Mouse (Mus musculus) mouse embryonic stem cell (cell line): ENCODE measurements around the gene Mier2.

ENCODE experiments used
- in situ Hi-C, 2 experiments: fragments of 300-500 bp; cut with MboI; formaldehyde crosslinking; loops; 1 replicate in 1 of 2; 3 replicates in 1 of 2; pipeline ENCODE4 v1.14.3; 2019 to 2020; ENCODE audit warnings: low sequenced_read_pairs in 2 of 2, low pct_unique_long_range_greater_than_20kb in 1 of 2, mixed read lengths in 1 of 2; ENCODE audit not compliant: unreplicated experiment in 1 of 2

The Mier2 gene

DNA sequence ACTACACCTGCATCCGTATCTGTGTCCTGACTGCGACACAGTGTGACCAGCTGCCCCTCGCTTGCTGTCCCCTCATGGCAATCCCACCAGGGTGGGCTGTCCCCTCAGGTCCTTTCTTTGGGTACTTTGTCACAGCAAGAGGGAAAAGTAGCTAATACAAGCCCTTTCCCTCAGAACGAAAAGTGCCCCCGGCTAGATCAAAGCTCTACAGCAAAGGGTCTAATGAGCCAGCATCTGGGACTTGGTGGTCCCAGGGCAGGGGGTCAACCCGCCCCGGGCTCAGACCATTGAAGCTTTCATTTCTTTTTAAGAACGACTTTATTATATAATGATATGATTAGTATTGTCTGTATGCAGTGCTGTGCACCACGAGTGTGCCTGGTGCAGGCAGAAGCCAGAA, 23.3 kb upstream of the Mier2 start:
- in situ Hi-C loops: no loop called here

DNA sequence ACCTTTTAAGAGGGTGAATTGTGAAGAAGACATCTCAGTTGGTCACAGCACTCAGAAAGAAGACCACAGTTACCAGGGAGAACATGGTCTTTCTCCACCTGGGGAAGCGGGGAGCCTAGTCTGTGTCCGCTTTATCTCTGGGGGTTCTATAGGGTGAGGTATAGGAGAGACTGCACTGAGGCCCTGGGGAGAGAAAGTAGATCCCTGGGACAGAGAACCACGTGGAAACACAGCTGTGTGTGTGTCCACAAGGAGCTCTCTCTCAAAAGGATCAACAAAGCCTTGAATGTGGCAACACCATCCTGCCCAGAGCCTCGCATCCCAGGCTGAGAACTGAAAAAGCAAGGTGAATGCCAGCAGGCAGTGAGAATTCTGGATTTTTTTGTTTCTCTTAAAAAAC, 22.4 kb upstream of the Mier2 start:
- in situ Hi-C loops: no loop called here

DNA sequence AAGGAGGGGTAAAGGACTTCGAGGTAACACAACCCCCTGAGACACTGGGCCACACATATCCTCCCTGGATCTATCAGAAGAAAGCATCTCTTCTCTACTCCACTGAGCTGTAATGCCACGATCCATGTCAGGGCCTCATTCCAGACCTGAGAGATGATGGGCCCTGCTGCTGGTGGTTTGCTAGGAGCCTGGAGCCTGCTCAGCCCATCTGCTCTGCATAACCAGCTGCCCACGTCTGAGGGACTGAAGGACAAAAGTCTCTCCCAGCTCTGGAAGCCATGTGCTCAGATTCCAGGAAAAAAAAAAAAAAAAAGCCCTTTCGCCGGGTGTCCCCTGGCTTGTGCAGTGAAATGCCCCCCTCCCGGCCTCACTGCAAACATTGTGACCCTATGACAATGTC, 20.8 kb upstream of the Mier2 start:
- in situ Hi-C loops: no loop called here

DNA sequence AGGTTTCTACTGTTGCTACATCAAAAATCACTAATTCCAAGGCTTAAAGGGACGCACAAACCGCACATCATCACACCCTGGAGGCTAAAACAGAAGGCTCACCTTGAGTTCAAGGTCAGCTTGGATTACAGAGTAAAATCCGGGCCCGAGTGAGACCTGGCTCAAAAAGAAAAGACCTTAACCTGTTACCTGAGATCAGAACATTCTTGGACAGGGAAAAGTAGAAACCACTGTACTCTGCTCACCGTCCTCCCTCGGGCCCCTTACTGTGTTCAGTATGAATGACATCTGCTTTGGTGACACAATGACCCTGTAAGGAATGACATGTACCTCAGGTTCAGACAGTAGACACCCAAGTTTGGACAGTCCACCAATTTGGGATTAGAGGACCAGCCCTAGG, 19.8 kb upstream of the Mier2 start:
- in situ Hi-C loops: no loop called here

DNA sequence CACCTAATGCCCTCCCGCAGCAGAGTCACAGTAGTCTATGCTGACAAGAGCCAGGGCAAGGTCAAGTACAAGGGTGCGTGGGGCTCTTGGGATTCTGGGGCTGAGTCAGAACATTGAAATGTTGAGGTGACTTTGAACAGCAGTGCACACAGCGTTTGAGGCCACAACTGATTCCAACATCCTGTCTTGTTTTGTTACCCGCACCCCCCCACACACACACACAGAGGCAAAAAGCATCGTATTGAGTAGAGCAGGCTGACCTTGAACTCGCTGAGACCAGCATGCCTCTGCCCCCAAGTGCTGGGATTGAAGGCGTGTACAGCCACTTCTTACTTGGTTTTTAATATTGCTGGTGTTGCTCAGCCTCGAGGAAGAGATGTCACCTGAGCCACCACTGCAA, 19.4 kb upstream of the Mier2 start:
- in situ Hi-C loops: no loop called here

DNA sequence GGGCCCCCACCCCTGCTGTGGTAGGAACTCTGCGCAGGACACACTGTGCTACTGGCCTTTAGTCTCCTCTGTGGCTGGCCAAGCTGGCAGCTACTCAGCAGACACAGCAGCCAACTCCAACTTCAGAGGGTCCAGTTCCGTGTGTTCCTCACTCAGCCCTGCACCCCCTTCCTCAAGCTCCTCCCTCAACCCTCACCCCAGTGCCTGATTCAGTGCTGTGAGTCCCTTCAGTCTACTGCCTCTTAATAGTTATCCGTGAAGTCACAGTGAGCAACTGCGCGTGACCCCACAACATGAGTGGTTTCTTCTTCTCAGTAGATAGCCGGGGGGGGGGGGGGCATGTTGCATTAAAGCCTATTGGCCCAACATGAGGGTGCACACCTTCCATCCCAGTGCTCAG, 18.6 kb upstream of the Mier2 start:
- in situ Hi-C loops: no loop called here

DNA sequence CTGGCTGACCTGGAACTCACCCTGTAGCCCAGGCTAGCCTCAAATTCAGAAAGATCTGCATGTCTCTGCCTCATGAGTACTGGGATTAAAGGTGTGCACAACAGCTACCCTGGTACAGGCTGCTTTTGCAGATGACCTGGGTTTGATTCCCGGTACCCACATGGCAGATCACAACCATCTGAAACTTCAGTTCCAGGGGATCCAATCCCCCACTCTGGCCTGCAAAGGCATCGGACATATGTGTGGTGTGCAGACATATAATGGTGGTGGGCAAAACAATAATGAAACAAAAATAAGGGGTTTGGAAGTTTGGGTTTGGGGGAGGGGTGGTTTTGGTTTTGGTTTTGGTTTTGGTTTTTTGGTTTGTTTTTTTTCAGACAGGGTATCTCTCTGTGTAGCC, 16.3 kb upstream of the Mier2 start:
- in situ Hi-C loops: no loop called here

DNA sequence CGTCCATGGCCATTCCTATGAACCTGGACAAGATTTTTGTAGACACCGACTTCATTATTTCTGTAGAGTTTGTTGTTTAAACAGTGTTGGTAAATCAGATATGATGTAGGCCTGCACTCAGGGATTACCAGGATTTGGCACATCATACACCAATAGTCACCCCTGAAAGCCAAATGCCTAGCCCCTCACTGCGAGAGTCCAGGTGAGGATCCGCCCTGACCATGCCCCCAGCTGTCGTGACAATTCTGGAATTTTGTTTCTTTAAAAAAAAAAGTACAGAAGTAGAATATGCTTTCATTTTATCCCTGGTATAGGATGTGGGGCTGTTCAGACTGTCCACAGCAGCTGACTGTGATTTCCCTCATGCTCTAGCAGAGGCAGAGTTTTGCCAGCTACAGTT, 14.9 kb upstream of the Mier2 start:
- in situ Hi-C loops: no loop called here

DNA sequence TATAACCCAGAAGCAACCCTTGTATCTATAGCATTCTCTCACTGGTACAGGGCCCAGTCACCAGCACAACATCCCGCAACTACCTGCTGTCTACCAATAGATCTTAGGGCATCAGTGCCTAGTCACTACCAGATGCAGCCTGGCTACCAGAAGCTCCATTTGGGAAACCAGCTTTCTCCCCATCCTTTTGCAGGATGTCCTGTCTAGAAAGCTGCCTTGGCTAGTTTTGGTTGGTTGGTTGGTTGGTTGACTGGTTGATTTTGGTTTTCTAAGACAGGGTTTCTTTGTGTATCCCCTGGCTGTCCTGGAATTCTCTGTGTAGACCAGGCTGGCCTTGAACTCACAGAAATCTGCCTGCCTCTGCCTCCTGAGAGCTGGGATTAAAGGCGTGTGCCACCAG, 4.7 kb upstream of the Mier2 start:
- in situ Hi-C loops: no loop called here

DNA sequence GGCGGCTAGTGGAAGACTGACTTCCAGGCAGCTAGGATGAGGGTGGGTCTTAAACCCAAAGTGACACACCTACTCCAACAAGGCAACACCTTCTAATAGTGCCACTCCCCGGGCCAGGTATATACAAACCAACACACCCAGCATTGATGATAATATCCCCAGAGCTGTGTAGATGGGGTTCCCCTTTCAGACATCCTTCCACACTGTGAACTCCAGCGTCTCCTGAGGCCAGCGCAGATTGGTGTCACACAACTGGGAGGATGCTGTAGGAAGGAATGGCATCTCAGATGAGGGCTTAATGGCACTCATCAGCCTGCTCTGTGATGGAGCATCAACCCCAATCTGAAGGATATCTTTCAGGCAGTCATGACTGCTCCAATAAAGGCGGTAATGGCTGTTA, 2.5 kb upstream of the Mier2 start:
- in situ Hi-C loops: no loop called here

DNA sequence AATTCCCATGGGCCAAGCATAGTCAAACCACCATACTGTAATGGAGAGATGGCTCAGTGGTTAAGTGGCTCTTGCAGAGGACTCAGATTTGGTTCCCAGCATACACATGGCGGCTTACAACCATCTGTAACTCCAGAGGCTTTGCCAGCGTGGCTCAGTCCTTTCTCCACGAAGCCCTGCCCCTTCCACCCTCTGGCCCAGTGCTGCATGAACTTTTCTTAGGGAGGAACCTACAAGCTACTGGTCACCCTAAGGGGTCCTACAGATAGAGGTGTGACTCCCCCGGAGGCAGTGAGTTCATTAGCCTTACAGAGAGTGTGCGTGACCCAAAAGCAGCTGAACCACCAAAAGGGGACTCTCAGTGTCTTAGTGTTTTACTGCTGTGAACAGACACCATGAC, 2.0 kb upstream of the Mier2 start:
- in situ Hi-C loops: no loop called here

DNA sequence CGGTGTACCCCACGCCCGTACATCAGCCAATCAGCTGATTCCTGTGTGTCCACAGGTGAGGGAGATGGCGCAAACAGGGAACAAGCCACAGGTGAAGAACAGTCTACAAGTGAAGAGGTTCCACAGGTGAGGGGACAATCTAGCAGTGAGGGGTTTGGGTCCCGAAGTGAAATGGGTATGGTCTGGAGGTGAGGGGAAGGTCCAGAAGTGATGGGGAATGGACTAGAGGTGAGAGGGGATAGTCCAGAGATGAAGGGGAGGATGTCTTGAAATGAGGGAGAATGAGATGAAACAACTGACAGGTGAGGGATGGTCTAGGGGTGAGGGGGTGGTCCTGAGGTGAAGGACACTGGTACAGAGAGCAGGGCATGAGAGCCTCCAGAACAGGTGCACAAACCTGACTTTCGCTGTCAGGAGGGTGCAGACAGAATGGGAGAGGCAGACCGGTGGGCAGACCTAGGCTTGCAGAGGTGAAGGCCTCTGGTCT, 282 bp upstream of the Mier2 start:
- in situ Hi-C loops: no loop called here

DNA sequence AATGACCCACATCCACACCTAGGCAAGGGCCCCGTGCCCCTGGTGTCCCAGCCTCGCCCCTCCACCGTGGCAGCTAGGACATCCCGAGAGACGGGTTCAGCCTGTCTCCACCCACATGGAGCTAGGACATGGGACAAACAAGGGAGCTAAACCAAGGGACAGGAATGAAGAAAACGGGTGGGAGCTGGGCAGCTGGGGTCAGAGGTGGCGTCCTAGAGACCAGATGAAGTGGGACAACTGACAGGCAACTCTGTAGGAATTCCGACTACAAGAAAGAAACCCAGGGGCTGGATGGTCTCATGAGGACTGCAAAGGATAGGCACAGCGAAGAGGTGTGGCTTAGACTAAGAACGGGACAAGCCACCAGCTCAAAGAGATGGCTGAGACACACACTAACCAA, 1.3 kb downstream of the Mier2 start:
- in situ Hi-C loops: no loop called here

DNA sequence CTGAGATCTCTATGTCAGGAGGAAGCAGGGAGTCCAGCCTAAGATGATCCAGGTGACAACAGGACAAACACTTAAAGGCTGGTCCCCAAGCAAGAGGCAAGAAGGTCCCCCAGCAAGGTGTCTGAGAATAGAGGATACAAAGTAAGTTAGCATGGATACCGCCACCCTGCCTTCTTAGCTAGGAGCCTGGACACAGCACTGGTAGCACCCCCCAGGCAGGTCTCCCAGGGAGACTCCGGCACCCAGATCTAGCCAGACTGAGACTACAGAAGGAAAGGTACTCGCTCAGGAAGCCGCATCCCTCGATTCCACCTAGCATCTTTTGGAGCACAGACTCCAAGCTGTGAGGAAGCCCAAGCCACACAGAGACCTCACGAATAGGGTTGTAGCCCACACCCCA, 1.8 kb downstream of the Mier2 start:
- in situ Hi-C loops: no loop called here

DNA sequence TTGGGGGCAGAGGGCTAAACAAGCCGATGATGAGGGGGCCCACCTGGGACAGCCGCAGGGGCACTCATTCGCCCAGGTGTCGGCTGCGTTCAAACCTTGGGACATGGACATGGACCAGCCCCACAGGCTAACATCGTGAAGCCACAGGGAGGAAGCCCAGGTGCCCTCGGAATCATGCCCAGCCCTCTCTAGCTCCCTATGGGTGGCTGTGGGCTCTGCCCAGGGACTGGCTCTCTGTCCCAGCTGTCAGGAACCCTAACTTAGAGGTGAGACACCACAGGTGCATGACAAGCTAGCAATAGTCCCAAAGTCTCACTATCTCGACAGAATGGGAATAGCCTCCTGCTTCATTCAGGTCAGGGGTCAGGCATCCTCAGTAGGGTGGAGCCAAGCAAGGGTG, 2.5 kb downstream of the Mier2 start:
- in situ Hi-C loops: no loop called here

DNA sequence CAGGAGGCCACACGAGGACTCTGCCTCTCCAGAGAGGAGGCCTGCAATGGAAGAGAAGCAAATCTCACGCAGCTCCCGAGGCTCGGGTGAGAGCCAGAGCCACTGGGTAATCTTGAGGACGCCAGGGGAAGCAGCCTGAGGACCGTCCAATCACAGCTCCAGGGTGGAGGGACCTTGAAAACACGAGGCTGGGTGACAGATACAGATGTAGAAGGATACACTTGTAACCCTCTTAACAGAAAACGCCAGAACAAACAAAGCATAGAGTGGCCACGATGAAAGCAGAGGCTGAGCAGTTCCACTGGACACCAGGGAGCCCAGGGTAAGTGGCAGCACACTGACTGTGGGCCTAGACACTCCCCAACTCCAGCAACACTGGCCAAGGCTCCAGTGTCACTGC, 4.6 kb downstream of the Mier2 start:
- in situ Hi-C loops: no loop called here

DNA sequence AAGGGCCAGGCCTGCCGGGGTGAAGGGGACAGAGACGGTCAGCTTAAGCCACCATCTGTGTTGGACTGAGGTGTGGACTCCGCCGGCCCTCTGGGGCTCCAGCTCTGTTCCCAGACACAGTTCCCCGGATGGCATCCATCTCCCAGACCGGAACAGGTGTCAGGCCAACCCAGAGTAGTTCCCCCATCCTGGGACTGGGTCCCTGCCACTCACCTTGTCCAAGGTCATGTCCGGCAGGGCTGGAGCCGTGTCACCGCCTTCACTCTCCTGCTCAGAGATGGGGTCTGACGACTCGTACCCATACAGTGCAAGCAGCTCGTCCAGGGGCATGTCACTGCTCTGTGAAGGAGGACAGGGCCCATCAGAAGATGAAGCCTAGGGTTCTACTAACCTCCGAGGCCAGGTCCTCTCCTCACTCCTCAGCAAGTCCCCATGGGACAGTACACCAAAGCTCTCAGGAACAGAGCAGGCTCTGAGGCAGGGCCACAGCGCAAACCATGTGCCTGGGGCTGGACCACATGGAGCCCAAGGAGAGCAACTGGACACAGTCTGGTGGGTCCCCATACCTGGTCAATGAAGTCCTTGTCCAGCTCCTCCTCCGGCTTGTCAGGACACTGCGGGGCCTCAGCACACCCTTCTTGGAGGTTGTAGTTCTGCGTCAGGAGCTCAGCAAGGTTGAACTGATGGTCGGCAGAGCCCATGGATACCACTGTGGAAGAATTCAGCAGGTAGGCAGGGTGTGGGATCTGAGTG, 5.9 kb downstream of the Mier2 start:
- in situ Hi-C loops: no loop called here

DNA sequence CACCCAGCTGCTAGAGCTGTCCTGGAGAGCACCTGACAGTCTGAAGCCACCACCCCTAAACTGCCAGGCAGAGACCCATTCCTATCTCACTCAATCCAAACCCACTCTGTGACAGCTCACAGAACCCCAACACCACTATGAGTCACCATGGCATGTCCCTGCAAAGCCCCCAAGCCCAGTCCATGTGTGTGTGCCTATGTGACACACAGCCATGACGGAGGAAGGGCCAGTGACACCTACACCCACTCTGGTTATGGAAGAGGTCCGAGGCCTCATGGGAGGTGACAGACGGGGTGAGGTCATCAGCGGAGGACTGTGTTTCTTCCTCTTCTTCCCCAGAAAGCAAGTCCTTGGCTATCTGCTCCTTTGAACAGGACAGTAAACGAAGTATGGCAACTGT, 6.5 kb downstream of the Mier2 start:
- in situ Hi-C loops: no loop called here

DNA sequence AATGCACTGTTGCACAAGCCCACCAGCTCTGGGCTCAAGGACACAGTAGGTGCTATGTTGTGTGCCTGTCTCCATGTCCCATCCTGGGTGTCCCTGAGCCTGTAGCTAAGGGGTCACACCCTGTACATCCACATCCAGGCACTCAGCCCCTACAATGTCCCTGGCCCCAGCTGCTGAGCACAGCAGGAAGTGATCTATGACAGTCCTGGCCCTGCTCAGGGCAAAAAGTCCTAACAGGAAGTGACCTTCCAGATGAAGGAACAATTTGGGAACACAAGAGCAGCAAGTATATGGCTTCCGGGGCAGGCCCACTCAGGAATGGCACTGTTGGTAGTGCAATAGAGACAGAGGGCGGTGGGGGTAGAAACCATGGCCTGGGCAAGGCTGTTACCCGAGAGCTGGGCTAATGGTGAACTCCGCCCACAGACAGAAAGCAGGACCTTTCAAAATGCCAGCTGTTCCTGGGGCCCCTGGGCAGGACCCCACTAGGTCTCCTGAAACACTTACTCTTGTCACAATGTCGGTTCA, 7.8 kb downstream of the Mier2 start:
- in situ Hi-C loops: no loop called here

DNA sequence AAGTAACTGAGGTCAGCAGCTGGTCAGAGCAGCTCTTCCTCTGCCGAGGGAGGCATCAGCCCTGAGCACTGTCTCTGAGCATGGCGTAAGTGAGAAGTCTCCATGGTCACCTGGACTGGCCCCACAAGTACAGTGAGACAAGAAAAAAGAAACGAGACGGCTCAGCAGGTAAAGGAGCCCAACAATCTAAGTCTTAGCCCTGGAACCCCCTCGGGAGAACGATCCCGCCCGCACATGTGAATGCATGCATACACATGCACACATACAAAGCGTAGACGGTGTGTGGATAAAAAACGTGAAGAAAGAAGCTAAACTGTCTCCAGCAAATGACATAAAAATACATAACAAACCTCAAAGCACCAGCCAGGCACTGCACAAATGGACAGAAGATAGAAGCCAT, 8.5 kb downstream of the Mier2 start:
- in situ Hi-C loops: no loop called here

DNA sequence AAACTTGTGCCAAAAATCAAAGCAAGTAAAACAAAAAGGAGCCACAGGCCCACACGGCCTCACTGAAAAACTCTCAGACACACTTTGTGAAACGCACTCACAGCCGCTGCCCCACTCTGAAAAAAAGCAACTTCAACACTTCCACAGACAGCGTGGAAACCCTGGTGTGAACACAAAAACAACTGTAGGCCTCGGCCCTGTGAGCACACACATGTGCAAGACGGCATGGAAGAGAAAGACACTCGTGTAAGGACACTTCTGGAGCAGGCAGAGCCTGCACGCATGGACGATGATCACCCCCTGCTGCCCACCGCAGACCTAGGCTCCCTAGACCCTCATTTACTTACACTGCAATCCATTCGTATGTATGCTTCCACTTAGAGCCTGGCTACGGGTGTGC, 9.1 kb downstream of the Mier2 start:
- in situ Hi-C loops: no loop called here
